Mouse (Mus musculus): ENCODE measurements at regions not wholly inside any gene's neighbourhood (a gene's known extent, or its start where the extent isn't known, plus 50 kb on each side); places are given as distances from the start of the nearest gene placed in this dataset.
"Not testable (repeated sequence)": the region's sequence is repeated elsewhere in the genome, so short reads cannot be mapped to it uniquely, and the experiment has no call there.

DNA sequence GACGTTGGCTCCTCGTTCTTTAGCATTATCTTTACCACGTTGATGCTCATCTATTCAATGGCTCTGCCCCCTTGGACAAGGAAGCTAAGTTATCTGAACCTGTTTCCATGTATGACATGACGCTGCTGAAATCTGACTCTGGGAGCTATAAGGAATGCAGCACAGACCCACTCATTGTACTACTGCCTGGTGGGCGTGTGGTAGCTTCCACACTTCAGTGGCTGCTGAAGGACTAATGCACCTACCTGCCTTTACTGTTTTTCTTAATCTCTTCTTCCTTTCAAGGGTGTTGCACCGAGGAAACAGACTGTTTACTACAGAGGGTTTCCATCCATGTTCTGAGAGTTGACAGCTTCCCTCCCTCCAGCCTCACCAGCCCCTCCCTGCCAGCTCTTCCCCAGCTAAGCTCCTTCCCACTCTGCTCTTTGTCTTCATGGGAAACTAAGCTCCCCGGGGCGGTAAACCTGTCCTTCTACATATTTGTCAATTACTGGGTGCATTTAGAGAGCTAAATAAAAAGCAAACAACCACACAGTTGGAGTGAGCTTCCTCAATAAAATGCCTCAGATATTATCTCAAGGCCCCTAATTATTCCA lies 59.3 kb upstream of the Cdk6 start:
- not testable (repeated sequence) for H3K36me3 ChIP-seq (ENCODE audit: control insufficient read depth, insufficient read depth, low read length); ATAC-seq (ENCODE audit: low FRiP score, low TSS enrichment); H3K9me3 ChIP-seq (ENCODE audit: control insufficient read depth, low read length); H3K27me3 ChIP-seq (ENCODE audit: control insufficient read depth, insufficient read depth, low read length); H3K4me1 ChIP-seq (replicated peaks; ENCODE audit: control insufficient read depth, insufficient read depth); H3K4me3 ChIP-seq (ENCODE audit: low read depth, low read length); H3K4me2 ChIP-seq (replicated peaks; ENCODE audit: low read depth); H3K9ac ChIP-seq (ENCODE audit: low read length); DNase-seq (ENCODE audit: low spot score); H3K27ac ChIP-seq (replicated peaks)
- WGBS: 55% methylated on average over 8 of the region's 8 CpGs

DNA sequence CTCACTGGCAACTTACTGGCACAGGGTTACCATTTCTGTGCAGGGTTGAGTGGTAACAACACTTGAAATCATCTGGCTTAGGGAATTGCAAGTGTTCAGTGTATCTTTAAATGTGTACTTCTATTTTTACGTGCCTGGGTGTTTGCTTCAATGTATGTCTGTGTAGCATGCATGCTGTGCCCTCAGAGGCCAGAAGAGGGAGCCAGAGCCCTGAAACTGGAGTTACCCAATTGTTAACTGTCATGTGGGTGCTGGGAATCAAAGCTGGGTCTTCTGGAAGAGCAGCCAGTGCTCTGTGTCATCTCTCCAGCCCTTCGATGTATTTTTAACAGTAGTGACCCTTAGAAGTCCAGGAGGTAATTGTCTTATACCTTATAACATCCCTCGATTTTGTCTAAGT lies 58.2 kb upstream of the Cdk6 start:
- Histone ChIP-seq H3K4me2 (replicated peaks; ENCODE audit: low read depth) (no peak overlapping the region), H3K4me3 (ENCODE audit: low read depth, low read length) (no peak overlapping the region), H3K4me1 (replicated peaks; ENCODE audit: control insufficient read depth, insufficient read depth) (no peaks in the 10 kb centered on the region), H3K9me3 (ENCODE audit: control insufficient read depth, low read length) (no peaks in the 10 kb centered on the region), H3K36me3 (ENCODE audit: control insufficient read depth, insufficient read depth, low read length) (no peaks in the 10 kb centered on the region), H3K9ac (ENCODE audit: low read length) (no peak overlapping the region), H3K27ac (replicated peaks) (no peak overlapping the region), H3K27me3 (ENCODE audit: control insufficient read depth, insufficient read depth, low read length) (no peaks in the 10 kb centered on the region)
- TF ChIP-seq CTCF (IDR thresholded peaks at IDR 0.05; ENCODE audit: low read depth): peak; percentile 27
- TF ChIP-seq EP300 (optimal IDR thresholded peaks at IDR 0.05): no peak
- WGBS: 88% methylated on average over 3 of the region's 3 CpGs
- no peak for ATAC-seq (ENCODE audit: low FRiP score, low TSS enrichment)
- no peak for DNase-seq (ENCODE audit: low spot score)

DNA sequence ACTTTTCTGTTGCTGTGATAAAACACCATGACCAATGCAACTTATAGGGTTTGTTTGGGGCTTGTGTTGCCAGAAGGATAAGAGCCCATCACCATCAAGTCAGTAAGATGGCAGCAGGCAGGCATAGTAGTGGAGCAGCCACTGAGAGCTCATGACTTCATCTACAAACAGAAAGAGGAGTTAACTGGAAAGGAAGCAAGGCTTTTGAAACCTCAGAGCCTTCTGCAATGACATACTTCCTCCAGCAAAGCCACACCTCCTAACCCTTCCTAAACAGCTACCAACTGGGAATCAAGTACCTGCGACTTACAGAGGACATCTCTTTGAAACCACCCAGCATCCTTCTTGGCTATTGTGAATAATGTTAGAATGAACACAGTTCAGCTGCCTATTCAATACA lies 57.0 kb upstream of the Cdk6 start:
- not testable (repeated sequence) for H3K9me3 ChIP-seq (ENCODE audit: control insufficient read depth, low read length); ATAC-seq (ENCODE audit: low FRiP score, low TSS enrichment); H3K4me2 ChIP-seq (replicated peaks; ENCODE audit: low read depth); DNase-seq (ENCODE audit: low spot score); H3K4me3 ChIP-seq (ENCODE audit: low read depth, low read length); H3K36me3 ChIP-seq (ENCODE audit: control insufficient read depth, insufficient read depth, low read length); H3K27ac ChIP-seq (replicated peaks); H3K9ac ChIP-seq (ENCODE audit: low read length); H3K4me1 ChIP-seq (replicated peaks; ENCODE audit: control insufficient read depth, insufficient read depth); H3K27me3 ChIP-seq (ENCODE audit: control insufficient read depth, insufficient read depth, low read length)
- WGBS: 93% methylated on average over 1 of the region's 1 CpGs

DNA sequence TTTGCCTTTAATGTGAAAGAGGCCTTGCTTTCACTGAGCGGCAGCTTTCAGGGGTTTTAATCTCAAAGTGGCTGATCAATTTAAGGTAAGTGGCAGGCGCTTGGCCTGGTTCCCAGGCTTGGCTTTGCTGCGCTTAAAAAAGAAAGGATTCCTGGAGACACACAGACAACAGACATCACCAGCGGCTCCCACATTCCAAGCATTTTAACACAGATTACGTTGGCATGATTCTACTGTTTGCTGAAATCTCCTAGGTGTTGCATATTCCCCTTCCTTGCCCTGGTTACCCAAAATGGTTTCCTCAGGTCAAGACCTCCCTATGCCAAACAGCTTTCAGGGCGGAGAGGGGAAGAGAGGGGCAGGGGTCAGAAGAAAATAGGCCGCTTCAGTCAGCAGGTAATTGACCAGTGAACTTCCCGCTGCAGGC lies 51.3 kb upstream of the Cdk6 start:
- WGBS: 21% methylated on average over 8 of the region's 8 CpGs
- not testable (repeated sequence) for H3K9ac ChIP-seq (ENCODE audit: low read length); H3K9me3 ChIP-seq (ENCODE audit: control insufficient read depth, low read length); H3K4me1 ChIP-seq (replicated peaks; ENCODE audit: control insufficient read depth, insufficient read depth); H3K36me3 ChIP-seq (ENCODE audit: control insufficient read depth, insufficient read depth, low read length); H3K27ac ChIP-seq (replicated peaks); H3K27me3 ChIP-seq (ENCODE audit: control insufficient read depth, insufficient read depth, low read length); ATAC-seq (ENCODE audit: low FRiP score, low TSS enrichment); H3K4me2 ChIP-seq (replicated peaks; ENCODE audit: low read depth); H3K4me3 ChIP-seq (ENCODE audit: low read depth, low read length)
- DNase-seq (ENCODE audit: low spot score): peak; percentile 36
